Mouse (Mus musculus) neural tube, embryonic 11.5 days (tissue): Measurements from ENCODE around the gene Ccdc117. TPM values are rescaled to one million over a fixed set of nuclear protein-coding genes. Genes with fewer than 3 reads are reported as not detected.
"Not testable (repeated sequence)": the region's sequence is repeated elsewhere in the genome, so short reads cannot be mapped to it uniquely, and the experiment has no call there.

ENCODE experiments used
- ATAC-seq: fragments of 200-750 bp; cut with Nextera tagmentation; 2 replicates; pipeline ENCODE4 v1.8.0; 2017; ENCODE audit warnings: moderate number of reproducible peaks, mild to moderate bottlenecking, moderate TSS enrichment, moderate library complexity; ENCODE audit not compliant: insufficient read depth, low FRiP score, low TSS enrichment
- DNase-seq: peaks from one replicate; pipeline ENCODE4 v3.0.0-alpha.2; 2015; ENCODE audit warnings: low spot score
- H3K27ac ChIP-seq: fragments of 300-500 bp; sonication (generic); 2 replicates; pipeline ENCODE4 v1.5.1; 2014; ENCODE audit warnings: low read depth, mild to moderate bottlenecking, low read length
- H3K27me3 ChIP-seq: fragments of 300-500 bp; sonication (generic); 2 replicates; pipeline ENCODE4 v1.6.1; 2014; ENCODE audit warnings: mild to moderate bottlenecking, low read length, mixed read lengths; ENCODE audit not compliant: control insufficient read depth, insufficient read depth
- H3K36me3 ChIP-seq: fragments of 300-500 bp; sonication (generic); 2 replicates; pipeline ENCODE4 v1.6.1; 2014; ENCODE audit warnings: mild to moderate bottlenecking, low read length, moderate library complexity, mixed read lengths; ENCODE audit not compliant: control insufficient read depth, insufficient read depth
- H3K4me1 ChIP-seq: fragments of 300-500 bp; sonication (generic); 2 replicates; pipeline ENCODE4 v1.6.1; 2014; ENCODE audit warnings: low read length, mixed read lengths; ENCODE audit not compliant: control insufficient read depth, insufficient read depth
- H3K4me2 ChIP-seq: fragments of 300-500 bp; sonication (generic); 2 replicates; pipeline ENCODE4 v1.6.1; 2014; ENCODE audit warnings: low read depth, mild to moderate bottlenecking, moderate library complexity
- H3K4me3 ChIP-seq: fragments of 300-500 bp; sonication (generic); 2 replicates; pipeline ENCODE4 v1.5.1; 2014; ENCODE audit warnings: low read depth, low read length
- H3K9ac ChIP-seq: fragments of 300-500 bp; sonication (generic); 2 replicates; pipeline ENCODE4 v1.6.1; 2014; ENCODE audit warnings: mild to moderate bottlenecking, low read length
- H3K9me3 ChIP-seq: fragments of 300-500 bp; sonication (generic); 2 replicates; pipeline ENCODE4 v1.6.1; 2016; ENCODE audit warnings: low read length; ENCODE audit not compliant: control insufficient read depth
- whole genome bisulfite sequencing: fragments of 180-500 bp; shearing (Covaris S2); extraction: QIAGEN DNeasy Blood & Tissue Kit; methylation state at CpG from one replicate; pipeline ENCODE4 v1.1.7; 2014; 5-methylcytosine and 5-hydroxymethylcytosine counted together
- polyA plus RNA-seq: library from polyadenylated mRNA; unstranded; fragments of >200 nt; fragmentation: Nextera tagmentation; extraction: Ambion mirVana; gene quantifications from 2 replicates; pipeline ENCODE4 v1.2.1, GENCODE M21; 2014

Ccdc117 gene
- polyA plus RNA-seq, 1 experiment from 2014 or later: 28.2 TPM

- H3K4me3 ChIP-seq, H3K27ac ChIP-seq, H3K9ac ChIP-seq, H3K27me3 ChIP-seq, H3K36me3 ChIP-seq, H3K4me2 ChIP-seq, H3K9me3 ChIP-seq, H3K4me1 ChIP-seq, ATAC-seq, DNase-seq: not testable (repeated sequence)
- 89% methylated on average over 10 of the region's 10 CpGs for WGBS
Measured at GRCm38 (mm10) chr11:5489433-5489832, 52.6 kb downstream of the Ccdc117 start.

- no peaks in the 10 kb centered on the region for H3K9me3 ChIP-seq
- H3K27ac ChIP-seq: no peak overlapping the region
- peak; percentile 82 for DNase-seq
- peak overlapping the region; percentile 22 for H3K4me2 ChIP-seq
- WGBS: 20% methylated on average over 15 of the region's 15 CpGs
- H3K9ac ChIP-seq: peak overlapping the region; percentile 32; the same call in 1 of the 2 replicates
- peak; percentile 31; the same call in 1 of the 2 replicates for ATAC-seq
- peak overlapping the region; percentile 22; the same call in 1 of the 2 replicates for H3K4me3 ChIP-seq
- no peaks in the 10 kb centered on the region for H3K27me3 ChIP-seq
- H3K36me3 ChIP-seq: no peaks in the 10 kb centered on the region
- no peaks in the 10 kb centered on the region for H3K4me1 ChIP-seq
Measured at GRCm38 (mm10) chr11:5485193-5486011, 56.6 kb downstream of the Ccdc117 start.

- Histone ChIP-seq H3K27ac (no peak overlapping the region), H3K36me3 (no peaks in the 10 kb centered on the region), H3K4me2 (no peak overlapping the region), H3K4me1 (no peaks in the 10 kb centered on the region), H3K9ac (no peak overlapping the region), H3K9me3 (no peaks in the 10 kb centered on the region), H3K4me3 (no peak overlapping the region), H3K27me3 (no peaks in the 10 kb centered on the region)
- ATAC-seq (no peak), DNase-seq (no peak)
- WGBS: 79% methylated on average over 13 of the region's 13 CpGs
Measured at GRCm38 (mm10) chr11:5482581-5482980, 59.4 kb downstream of the Ccdc117 start.

Other genes starting within 250 kb of the Ccdc117 start
- gene Znrf3, start 97.3 kb downstream of the Ccdc117 start, polyA plus RNA-seq: 9.4 TPM in 2 replicates
- 150 and 165 TPM in 2 replicates for gene Xbp1, start 21.5 kb downstream of the Ccdc117 start, polyA plus RNA-seq
- gene Ankrd36, start 27.5 kb upstream of the Ccdc117 start, polyA plus RNA-seq: not detected in 2 replicates
- 146 and 159 TPM in 2 replicates for gene Mrps24, start 173.5 kb upstream of the Ccdc117 start, polyA plus RNA-seq
- gene Urgcp, start 220.2 kb upstream of the Ccdc117 start, polyA plus RNA-seq: 14.4 and 16.5 TPM in 2 replicates
- gene Dbnl, start 246.3 kb upstream of the Ccdc117 start, polyA plus RNA-seq: 149 and 156 TPM in 2 replicates